Mouse (Mus musculus): Measurements from ENCODE around the gene Atg9b. TPM values are rescaled to one million over a fixed set of nuclear protein-coding genes. Genes with fewer than 3 reads are reported as not detected.
"Not testable (repeated sequence)": the region's sequence is repeated elsewhere in the genome, so short reads cannot be mapped to it uniquely, and the experiment has no call there.

Gene Atg9b
- polyA plus RNA-seq, 1 experiment from 2014 or later, result 2.0 TPM

DNA sequence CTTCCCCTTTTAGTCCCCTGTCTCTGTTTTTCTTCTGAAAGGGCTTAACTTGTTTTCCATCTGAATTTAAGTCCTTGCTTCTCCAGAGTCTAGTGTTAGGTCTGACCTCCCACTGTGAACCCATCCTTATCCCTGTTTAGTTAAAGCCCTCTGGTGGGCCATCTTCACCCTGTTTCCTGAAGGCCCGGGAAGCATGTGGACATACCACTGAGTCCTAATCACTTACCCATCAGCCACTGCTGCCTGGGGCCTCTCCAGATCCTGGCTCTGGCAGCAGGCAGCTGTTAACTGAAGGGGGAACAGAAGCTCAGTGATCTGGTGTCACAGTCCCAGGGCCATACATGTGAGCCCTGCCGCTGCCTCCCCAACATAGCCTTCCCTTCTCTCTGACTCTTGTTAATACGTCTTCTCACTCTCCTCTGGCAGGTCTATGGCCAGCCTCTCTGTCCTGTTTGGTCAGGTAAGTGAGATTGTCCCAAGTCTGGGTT is 13.5 kb upstream of the Atg9b start:
- DNase-seq (ENCODE audit: low spot score), result no peak

DNA sequence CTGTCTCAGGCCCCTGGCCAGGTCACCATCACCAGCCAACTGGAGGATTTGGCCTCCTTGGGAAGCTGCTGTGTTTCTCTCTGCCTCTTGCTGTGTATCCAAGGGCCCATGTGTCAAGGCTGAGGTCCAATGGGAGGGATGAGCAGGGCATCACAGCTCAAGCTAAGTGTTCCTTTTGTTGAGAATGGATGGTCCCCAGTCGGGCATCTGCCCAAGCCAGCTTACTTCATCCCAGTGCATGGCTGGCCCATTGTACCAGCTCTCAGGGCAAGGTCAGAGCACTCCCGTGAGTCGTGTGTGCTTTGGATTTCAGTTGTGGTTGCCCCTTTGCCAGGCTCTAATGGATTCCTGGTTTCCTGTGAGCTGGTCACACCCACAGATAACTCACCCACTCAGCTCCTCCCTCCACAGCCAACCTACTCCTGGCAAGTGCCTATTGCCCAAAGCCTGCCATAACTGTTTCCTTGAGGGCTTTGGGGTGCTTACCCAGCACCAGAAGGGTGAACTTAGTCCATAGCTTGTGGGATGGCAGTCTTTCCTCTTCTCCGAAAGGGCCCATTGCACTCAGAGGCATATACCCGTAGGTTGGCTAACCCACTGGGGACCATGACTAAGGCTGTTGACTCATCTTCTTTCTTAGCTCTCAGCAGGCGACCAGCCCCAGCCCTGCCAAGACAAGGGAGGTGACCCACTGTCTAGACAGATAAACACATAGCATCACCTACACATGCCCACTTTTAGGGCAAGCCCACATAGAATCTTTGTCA is 12.8 kb upstream of the Atg9b start:
- DNase-seq (ENCODE audit: low spot score), result no peak

DNA sequence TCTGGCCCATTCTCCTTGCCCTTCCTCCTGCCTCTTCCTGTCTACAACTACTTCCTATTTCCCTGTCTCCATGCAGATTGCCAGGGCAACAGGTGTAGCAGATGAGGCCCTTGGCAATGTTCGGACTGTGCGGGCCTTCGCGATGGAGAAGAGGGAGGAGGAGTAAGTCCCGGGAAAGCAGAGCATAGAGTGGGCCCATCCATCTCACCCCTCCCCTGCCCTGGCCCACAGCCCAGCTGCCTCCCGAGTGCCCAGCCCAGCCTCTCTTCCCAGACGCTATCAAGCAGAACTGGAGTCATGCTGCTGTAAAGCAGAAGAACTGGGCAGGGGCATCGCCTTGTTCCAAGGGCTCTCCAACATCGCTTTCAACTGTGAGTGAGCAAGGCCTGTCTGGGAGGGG is 10.0 kb upstream of the Atg9b start:
- no peak for DNase-seq (ENCODE audit: low spot score)

DNA sequence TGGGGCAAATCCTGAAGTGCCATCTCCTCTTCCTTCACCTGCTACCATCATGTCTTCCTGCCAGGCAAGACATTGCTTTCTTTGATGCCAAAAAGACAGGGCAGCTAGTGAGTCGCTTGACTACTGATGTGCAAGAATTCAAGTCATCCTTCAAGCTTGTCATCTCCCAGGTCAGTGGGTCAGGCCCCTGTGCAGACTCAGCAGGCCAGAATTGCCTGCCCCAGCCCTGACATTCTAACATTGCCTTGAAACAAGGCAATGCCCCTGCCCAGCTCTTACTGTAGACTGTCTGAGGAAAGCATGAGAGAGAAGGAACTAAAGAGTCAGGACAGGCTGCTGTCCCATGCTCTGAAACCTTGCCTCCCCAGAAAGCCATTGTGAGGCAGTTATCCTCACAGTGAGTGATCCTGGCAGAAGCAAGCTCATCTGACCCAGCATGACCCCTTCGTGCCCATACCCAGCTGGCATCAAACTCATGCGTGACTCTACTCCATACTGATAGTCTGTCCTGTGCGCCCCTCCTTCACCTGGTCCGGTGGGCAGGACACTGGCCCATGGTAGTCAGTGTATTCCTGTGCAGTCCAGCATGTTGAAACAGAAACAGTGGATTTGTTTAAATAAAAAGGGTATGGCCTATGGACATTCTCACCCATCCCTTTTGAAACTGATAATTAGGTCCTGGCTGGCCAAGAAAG is 9.1 kb upstream of the Atg9b start:
- DNase-seq (ENCODE audit: low spot score), result no peak

DNA sequence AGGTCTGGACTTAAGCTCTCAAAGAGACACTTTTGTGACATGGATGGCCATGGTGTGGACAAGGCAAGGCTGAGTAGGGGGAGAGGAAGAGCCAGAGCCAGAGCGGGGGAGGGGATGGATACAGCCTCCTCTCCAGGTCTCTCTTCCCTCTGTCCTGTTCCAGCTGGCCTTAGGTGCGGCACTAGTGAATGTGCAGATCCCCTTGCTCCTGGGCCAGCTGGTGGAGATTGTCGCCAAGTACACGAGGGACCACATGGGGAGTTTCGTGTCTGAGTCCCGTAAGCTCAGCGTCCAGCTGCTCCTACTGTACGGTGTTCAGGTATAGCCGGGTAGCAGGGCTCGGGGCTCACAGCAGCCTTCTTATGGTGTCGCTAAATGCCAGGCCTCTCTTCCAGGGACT is 8.4 kb upstream of the Atg9b start:
- DNase-seq (ENCODE audit: low spot score), result no peak

DNA sequence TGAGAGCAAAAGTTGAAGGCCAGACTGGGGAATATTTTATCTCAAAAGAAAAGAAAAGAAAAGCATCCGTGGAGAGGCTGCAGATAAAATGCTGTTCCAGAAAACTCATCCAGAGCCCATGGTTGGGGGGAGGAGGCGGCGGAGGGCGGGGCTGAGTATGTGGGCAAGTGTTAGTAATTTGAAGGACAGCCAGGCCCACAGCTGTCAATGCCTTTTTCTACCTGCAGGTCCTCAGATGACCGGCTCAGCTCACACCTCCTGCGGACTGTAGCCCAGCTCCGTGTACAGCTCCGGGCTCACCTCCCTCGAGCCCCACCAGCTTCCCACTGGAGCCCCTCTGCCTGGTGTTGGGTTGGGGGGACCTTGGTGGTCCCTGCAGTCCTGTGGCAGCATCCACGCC is 7.7 kb upstream of the Atg9b start:
- DNase-seq (ENCODE audit: low spot score), result no peak

DNA sequence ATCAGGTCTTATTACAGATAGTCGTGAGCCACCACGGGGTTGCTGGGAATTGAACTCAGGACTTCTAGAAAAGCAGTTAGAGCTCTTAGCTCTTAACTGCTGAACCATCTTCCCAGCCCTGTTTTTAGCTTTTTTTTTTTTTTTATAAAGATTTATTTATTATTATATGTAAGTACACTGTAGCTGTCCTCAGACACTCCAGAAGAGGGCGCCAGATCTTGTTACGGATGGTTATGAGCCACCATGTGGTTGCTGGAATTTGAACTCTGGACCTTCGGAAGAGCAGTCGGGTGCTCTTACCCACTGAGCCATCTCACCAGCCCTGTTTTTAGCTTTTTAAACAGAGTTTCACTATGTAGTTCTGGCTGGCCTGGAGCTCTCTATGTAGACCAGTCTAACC is 4.3 kb upstream of the Atg9b start:
- not testable (repeated sequence) for DNase-seq (ENCODE audit: low spot score)

DNA sequence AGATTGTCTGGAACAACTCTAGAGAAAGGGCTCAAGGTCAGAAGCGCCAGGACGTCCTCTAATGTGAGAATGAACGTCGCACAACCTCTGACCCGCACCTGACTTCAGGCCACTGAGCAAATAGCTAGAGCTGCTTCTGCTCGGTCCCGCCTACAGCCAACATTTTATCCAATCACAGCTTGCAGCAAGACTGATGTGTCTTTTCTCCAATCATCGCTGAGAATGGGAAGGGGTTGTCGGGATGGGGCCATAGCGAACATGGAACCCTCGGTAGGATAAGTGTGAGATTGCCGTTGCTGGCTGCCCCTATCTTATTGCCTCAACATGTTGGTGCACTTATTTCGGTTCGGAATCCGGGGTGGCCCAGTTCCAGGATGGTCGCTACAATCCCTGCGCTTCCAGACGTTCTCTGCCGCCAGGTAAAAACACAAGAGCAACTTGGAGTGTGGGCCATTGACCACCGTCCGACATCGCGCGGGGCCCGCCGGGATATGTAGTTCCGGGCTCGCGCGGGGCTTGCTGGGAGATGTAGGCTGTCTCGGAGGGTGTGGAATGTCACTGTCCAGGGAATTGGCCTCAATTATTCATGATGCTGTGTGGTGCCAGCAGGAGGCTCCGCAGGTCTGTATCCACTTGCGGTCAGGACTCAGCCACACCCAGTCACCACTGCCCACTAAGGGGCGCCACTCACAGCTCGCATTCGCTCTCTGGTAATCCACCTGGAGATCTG is 2.4 kb upstream of the Atg9b start:
- peak; percentile 94 for DNase-seq (ENCODE audit: low spot score)

DNA sequence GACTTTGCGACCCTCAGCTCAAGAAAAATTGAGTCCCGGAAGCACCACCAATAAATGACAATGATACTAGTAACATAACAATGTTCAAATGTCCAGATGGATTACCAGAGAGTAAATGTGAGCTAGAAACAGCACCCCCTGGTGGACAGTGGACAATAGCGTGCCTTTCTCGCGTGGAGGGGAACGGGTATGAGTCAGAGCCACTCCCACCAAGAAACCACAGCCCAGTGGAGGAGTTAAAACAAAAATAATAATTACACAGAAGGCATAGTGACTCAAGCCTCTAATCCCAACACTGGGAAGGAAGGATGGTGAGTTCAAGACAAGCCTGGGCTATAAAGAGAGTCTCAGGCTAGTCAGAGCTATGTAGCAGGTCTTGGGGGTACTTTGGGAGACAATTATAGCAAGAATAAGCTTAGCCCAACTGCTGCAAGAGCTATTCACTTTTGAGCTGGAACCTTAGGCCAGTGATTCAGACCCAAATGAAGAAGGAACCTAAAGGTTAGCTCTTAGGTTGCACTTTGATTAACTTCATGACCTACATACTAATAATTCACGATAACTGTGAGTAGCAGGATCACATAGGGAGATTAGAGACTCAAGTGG is 1.6 kb upstream of the Atg9b start, which contains the start of gene Abcb8:
TSS of gene Abcb8 (plus strand) at position 272 of the 606 bp plus-strand sequence.
- DNase-seq (ENCODE audit: low spot score), result peak; percentile 85

DNA sequence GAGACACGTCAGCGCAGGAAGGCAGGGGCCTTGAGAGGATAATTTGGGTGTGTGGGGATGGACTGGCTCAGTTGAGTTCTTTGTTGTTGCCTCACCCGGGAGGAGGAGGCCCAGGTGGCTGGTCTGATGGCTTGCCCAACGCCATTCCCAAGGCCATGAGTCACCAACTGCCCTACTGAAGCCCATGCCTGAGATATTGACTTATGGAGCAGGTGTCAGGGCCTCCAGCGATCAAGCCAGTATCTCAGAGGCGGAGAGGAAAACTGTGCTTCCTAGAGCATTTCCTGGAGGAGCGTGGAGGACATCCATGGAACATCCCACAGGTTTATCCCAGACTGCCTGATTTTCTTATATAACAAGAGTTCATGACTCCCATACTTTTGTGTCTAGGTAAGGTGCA is 781 bp upstream of the Atg9b start:
- no peak for DNase-seq (ENCODE audit: low spot score)

DNA sequence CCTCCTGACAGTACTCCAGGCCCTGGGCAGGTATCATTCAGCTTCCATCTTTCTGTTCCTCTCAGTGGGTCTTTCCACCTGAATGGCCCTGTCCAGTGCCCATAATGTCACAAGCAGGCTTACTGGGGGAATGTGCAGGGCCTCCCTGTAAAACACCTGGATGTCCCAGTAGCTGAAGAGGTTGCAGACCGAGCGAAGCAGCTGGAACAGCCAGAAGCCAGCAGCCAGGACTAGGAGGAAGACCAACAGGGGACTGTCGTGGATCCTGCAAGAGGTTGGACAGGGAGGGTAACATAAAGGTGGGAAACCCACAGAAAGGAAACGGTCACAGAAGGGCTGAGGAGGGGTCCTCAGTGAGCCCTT is 2.3 kb downstream of the Atg9b start:
- no peak for DNase-seq (ENCODE audit: low spot score)

DNA sequence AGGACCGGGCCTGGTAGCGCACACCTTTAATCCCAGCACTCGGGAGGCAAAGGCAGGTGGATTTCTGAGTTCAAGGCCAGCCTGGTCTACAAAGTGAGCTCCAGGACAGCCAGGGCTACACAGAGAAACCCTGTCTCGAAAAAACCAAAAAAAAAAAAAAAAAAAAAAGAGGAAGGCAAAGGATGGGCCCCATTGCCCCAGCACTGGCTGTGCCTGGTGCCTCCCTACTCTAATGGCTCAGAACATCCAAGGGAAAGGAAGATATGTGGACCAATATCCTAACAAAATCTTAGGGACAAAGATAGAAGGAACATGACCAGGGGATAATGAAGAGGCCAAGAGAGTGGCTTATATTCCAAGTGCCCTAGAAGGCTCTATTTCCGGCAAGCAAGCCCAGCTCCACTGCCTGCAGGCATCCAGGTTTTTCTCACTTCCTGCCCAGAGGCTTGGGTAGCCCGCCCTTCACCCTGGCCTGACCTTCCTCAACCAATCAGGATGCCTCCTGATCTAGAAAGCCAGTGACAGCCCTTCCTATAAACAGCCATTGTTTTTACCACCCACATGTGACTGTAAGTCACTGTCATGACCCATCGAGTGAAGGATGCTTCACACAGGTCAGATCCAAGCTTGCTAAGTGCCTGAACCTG is 2.8 kb downstream of the Atg9b start:
- peak; percentile 83 for DNase-seq (ENCODE audit: low spot score)

DNA sequence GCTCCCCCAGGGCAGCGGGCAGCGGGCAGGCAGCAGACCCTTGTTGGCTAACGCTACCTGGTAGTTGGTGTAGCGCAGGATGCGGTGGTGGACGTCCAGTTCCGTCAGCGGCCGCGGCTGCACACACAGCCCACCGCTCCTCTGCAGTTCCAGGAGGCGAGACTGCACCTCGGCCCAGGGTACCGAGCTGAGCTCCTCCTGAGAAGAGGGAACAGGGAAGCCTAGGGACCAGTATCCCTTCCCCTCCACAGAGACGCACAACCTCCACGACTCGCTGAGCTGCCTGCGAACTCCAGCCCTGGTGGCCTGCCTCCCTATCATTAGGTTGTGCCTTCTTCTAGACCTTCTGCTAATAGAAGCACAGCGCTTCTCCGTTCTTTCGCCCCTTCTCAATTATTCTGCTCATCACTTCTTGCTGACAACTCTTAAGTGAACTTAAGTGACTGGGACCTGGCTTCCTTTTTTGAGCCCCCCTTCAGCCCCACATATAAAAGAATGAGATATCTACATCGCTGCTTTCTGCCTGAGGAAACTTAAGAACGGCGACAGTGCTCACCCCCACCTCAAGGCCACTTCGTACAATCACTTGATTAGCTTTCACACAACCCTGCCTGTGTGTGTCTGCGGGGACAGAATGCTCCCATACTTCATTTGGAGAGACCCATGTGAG is 3.6 kb downstream of the Atg9b start:
- DNase-seq (ENCODE audit: low spot score), result peak; percentile 5

DNA sequence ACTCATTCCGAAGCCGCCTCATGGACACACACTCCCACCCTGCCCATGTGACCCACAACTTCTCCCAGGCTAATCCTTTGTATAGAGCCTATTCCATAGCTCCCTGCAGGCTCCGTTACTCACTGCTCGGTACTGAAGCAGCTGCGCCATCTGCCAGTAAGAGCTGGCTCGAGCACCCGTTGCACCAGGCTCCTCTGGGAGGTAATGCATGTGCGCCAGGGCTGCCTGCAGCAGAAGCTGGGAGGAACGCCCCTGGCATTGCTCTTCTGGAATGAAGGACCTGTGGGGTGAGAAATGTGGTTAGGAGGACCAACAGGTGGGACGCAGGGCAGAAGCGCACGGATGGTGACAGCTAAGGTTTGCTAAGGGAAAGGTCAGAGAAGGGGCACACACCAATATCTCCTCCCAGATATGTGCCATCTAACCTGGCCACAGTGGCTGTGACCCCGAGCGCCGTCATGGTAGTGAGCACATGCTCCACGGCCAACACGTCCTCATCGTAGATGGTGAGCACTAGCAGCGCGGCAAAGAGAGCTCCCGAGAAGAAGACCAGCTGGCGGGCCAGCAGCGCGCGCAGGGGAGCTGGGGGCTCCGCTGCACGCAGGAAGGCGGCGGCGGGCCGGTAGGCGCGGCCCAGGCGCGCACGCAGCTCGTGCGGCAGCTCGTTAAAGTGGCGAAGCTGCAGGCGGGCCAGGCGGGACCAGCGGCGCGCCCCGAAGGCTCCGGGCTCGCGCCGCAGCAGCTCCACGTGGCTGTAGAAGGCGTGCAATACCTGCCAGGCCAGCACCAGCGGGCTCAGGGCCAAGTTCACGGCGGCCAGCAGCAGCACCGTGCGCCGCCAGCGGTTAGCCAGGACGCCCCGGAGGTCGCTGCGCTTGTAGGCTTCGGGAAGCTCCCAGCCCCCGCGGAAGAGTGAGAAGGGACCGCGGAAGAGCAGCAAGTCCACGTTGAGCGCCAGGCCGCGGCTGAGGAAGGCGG is 4.4 kb downstream of the Atg9b start:
- peak; percentile 75 for DNase-seq (ENCODE audit: low spot score)

DNA sequence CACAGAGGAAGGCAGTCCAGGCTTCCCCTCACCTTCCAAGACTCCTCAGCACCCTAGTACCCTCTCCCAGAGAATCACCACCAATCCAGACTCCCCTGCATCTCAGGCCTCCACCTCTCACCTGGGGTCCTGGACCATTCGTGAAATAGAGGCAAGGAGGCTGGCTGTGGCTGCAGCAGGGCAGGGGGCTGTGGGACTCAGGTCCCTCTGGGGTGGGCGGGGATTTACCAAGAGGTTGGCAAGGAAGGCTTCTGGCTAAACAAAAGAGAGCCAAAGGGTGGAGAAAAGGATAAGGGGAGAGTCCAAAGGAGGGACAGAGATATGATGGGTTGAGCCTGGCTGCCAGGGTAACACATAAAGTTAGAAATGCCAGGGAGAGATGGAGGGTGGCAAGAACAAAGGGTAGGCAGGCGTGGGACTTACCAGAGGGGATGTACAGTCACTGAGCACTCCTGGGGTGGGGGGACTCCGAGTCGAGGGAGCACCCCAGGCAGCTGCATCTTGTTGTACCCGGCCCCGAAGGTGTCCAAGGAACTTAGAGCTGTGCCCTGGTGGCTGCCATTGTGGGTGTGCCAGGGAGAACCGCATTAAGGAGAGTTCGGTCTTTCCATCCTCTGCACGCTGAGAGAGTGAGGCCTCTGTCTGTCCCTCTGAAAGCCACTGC is 5.9 kb downstream of the Atg9b start:
- no peak for DNase-seq (ENCODE audit: low spot score)

DNA sequence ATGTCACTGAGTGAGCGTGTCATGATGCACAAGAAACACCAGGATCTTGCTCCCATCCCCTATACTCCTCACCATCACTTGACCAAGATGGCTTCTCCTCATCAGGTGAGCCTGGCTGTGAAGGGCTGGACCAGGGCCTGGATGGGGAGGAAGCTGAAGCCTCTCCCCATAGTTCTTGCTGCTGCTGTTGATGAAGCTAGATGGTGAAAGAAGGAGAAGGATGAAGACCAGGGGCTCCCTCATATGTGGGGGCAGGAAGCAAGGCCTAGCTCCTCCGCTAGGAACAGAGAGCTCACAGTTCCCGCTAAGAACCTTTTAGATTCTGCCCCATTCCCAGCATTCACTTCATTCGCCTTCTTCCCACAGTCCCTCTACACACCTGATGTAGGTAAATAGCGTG is 6.6 kb downstream of the Atg9b start:
- no peak for DNase-seq (ENCODE audit: low spot score)

DNA sequence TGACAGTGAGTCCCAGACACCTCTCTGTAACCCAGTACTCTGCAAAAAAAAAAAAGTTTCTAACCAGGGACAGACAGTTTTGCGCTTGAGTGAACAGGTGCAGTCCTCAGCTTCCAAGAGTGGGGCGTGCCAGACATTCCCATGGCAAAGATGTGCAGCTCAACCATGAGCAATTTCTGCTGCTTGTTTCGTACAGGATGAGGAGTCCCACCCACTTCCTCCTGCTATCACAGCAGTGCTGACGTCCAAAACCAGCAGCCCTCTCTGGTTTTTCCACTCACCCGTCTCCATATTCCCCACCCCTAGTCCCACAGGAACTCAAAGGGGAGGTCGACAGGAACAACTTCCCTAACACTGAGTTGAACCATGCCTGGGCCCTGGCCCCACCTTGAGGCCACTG is 7.5 kb downstream of the Atg9b start:
- peak; percentile 9 for DNase-seq (ENCODE audit: low spot score)

DNA sequence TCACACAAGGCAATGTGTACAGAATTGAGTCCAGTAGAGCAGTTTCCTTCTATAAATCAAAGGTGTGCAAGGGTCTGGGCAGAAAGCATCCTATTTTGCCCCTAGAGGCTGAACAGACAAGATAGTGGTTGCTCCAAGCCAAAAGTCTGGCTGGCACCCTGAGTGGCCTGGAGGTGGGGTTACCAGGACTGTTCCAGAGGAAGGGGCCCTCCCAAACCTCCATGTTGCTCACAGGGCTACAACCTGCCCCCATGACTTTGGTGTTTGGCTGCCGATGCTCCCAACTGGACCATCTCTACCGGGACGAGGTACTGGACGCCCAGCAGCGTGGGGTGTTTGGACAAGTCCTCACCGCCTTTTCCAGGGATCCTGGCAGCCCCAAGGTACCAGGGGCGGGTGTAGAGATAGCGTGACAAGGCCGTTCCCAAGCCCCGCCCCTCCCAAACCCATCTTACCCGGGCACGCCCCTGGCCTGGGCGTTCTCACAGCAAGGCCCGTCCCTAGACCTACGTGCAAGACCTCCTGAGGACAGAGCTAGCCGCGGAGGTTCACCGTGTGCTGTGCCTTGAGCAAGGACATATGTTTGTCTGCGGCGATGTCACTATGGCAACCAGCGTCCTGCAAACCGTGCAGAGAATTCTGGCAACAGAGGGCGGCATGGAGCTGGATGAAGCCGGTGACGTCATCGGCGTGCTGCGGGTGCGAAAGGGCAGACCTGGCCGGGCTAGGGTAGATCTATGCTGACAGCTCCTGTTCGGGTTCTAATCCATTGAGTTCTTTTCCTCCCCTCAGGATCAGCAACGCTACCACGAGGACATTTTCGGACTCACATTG is 8.7 kb downstream of the Atg9b start:
- peak; percentile 91 for DNase-seq (ENCODE audit: low spot score)

Measured in thymus, postnatal 0 days (tissue).